Mouse (Mus musculus) kidney, embryonic 15.5 days (tissue): ENCODE measurements around the gene Aym1. TPM values are rescaled to one million over a fixed set of nuclear protein-coding genes. Genes with fewer than 3 reads are reported as not detected.

Experiments used
- ATAC-seq: fragments of 200-750 bp; cut with Nextera tagmentation; replicated peaks from 2 replicates; pipeline ENCODE4 v1.8.0; 2017; ENCODE audit warnings: moderate TSS enrichment; ENCODE audit not compliant: low FRiP score
- H3K27ac ChIP-seq: fragments of 300-500 bp; sonication (generic); 2 replicates; pipeline ENCODE4 v1.5.1; 2015; ENCODE audit warnings: mild to moderate bottlenecking, inconsistent platforms
- H3K27me3 ChIP-seq: fragments of 300-500 bp; sonication (generic); 2 replicates; pipeline ENCODE4 v1.6.1; 2015; ENCODE audit warnings: inconsistent platforms
- H3K36me3 ChIP-seq: fragments of 300-500 bp; sonication (generic); 2 replicates; pipeline ENCODE4 v1.6.1; 2015; ENCODE audit warnings: inconsistent platforms
- H3K4me1 ChIP-seq: fragments of 300-500 bp; sonication (generic); 2 replicates; pipeline ENCODE4 v1.6.1; 2015; ENCODE audit warnings: inconsistent platforms
- H3K4me2 ChIP-seq: fragments of 300-500 bp; sonication (generic); 2 replicates; pipeline ENCODE4 v1.6.1; 2015; ENCODE audit warnings: moderate library complexity, mild to moderate bottlenecking, inconsistent platforms
- H3K4me3 ChIP-seq: fragments of 300-500 bp; sonication (generic); replicated peaks from 2 replicates; pipeline ENCODE4 v1.5.1; 2015; ENCODE audit warnings: mild to moderate bottlenecking, inconsistent platforms
- H3K9ac ChIP-seq: fragments of 300-500 bp; sonication (generic); 2 replicates; pipeline ENCODE4 v1.6.1; 2015; ENCODE audit warnings: mild to moderate bottlenecking, inconsistent platforms
- H3K9me3 ChIP-seq: fragments of 300-500 bp; sonication (generic); replicated peaks from 2 replicates; pipeline ENCODE4 v1.6.1; 2016; ENCODE audit warnings: inconsistent platforms
- WGBS: fragments of 180-500 bp; shearing (Covaris S2); methylation state at CpG from one replicate; pipeline ENCODE4 v1.1.7; 2015; ENCODE audit warnings: mixed read lengths; 5-methylcytosine and 5-hydroxymethylcytosine counted together
- polyA plus RNA-seq: library from polyadenylated mRNA; unstranded; fragments of >200 nt; fragmentation: Nextera tagmentation; extraction: Ambion mirVana; gene quantifications from 2 replicates; pipeline ENCODE4 v1.2.1, GENCODE M21; 2015

The Aym1 gene
- not detected in 2 replicates for polyA plus RNA-seq

DNA sequence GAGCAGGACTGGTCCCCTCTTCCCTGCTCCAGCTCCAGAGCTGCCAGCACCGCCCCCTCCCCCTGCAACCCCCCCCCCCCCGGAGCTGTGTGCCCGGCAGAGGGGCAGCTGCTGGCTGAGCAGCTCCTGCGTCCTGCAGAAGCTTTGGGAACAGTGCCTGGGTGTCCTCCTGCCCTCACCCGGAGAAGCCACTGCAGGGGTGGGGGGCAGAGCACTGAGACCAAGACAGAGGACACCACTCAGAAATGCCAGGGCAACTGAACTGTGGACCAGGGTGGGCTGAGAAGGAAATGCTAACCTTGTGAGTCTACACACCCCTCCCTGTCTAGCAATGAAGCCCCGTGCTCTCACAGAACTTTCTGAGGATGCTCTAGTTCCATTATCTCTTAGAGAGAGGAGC is at the start of gene Aym1:
Aym1 (plus strand) TSS at position 109 of the 400 bp plus-strand sequence.
- Histone ChIP-seq H3K4me3 (no peak within 1 kb of the TSS), H3K4me1 (peaks cover 39% of the 10 kb centered on the region), H3K36me3 (no peaks in the 10 kb centered on the region), H3K27ac (no peak within 1 kb of the TSS), H3K4me2 (no peak within 1 kb of the TSS), H3K9me3 (no peaks in the 10 kb centered on the region), H3K27me3 (peaks cover 6% of the 10 kb centered on the region; the same call in 1 of the 2 replicates), H3K9ac (no peak within 1 kb of the TSS)
- no peak for ATAC-seq
- 24% methylated on average over 2 of the region's 6 CpGs for WGBS

DNA sequence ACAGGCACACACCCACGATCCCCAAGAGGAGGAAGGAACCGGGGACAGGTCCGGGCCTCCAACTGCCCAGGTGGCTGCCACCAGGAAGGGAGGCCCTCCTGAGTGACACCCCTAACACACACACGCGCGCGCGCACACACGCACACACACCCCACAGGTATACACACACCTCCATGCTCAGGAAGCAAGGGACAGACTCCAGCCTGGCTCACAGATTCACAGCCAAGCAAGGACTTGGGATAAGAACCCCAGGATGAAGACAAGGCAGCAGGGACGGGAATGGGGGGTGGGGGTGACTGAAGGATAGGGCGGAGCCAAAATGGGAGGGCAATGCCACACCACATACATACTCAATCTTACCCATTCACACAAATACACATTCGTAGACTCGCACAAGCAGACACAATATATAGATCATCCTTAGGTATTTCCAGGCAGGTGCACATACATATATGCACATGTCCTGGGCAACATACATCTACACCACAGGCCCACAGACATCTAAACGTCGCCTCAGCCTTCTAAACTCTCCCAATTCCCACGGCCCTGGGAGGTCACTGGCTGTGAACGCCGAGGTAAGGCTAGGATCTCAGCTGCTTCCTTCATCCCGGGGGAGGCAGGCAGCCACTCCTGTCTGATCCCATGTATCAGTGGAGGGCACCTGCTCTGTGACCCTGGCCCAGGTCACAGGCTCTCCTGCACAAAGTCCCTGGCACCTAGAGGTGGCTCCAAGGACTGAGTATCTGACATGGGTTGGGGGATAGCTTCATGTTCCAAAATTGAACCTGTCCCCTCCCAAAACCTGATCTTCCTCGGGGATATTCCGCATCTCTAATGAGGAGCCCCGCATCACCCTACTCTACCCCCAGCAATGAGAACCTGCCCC is 47.4 kb upstream of the Aym1 start:
- Histone ChIP-seq H3K27ac (no peak overlapping the region), H3K4me3 (peak overlapping the region; percentile 62), H3K9ac (peak overlapping the region; percentile 53), H3K4me1 (peaks cover 36% of the 10 kb centered on the region), H3K9me3 (no peaks in the 10 kb centered on the region), H3K4me2 (peak overlapping the region; percentile 94), H3K27me3 (peaks cover 45% of the 10 kb centered on the region), H3K36me3 (no peaks in the 10 kb centered on the region)
- peak; percentile 30 for ATAC-seq
- 63% methylated on average over 22 of the region's 22 CpGs for WGBS

DNA sequence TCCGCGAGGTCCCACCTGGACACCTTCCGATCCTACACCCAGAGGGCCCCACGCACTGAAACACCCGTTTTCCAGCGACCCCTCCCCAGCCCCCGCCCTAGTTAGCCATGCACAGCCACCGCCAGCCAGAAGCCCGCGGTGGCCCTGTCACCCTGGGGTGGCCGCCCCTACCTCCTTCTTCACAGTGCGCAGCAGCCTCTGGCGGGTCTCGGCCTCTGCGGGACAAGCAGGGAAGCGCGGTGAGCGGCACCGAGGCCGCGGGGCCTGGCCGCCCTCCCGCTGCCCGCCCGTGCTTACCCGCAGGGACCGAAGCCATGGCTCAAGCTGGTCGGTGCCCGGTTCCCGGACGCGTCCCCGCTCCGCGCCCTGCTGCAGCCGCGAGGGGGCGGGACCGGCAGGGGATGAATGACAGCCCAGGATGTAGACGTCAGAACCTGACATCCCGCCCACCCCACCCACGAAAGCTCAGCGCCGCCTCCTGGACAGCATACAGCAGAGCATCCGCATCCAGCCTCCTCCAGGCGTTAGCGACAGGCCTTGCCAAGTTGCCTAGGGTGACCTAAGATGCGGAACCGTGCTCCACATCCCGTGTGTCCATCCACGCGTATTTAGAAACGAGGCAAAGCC is 46.6 kb upstream of the Aym1 start, which contains the start of gene Sgsm1:
Sgsm1 (minus strand) TSS at position 410 of the 627 bp plus-strand sequence.
- 2% methylated on average over 53 of the region's 53 CpGs for WGBS
- H3K9ac ChIP-seq = peak within 1 kb of the TSS; percentile 53
- peaks cover 36% of the 10 kb centered on the region for H3K4me1 ChIP-seq
- ATAC-seq = peak; percentile 63
- H3K27ac ChIP-seq = no peak within 1 kb of the TSS
- H3K4me3 ChIP-seq = peak within 1 kb of the TSS; percentile 62
- peak within 1 kb of the TSS; percentile 94 for H3K4me2 ChIP-seq
- peaks cover 47% of the 10 kb centered on the region for H3K27me3 ChIP-seq
- no peaks in the 10 kb centered on the region for H3K36me3 ChIP-seq
- H3K9me3 ChIP-seq = no peaks in the 10 kb centered on the region

DNA sequence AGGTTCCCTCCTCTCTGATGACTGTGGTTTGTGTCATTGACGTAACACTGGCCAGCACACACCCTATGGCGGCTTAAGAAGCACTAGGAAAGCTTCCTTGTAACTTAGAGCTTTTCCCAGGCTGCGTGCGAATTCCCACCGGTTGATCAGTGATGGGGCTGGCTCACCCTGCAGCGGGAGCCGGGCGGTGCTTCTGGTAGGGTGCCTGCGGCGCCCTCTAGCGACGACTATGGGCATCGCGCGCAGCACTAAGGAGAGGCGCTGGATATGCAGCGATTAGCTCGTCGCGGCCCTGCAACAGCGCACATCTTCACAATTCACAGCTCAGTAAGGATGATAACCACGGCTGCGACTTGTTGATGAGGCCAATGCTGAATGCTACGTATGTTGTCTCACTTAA is 43.1 kb upstream of the Aym1 start:
- Histone ChIP-seq H3K36me3 (no peaks in the 10 kb centered on the region), H3K27ac (no peak overlapping the region), H3K4me2 (peak overlapping the region; percentile 33; the same call in 1 of the 2 replicates), H3K4me1 (peaks cover 21% of the 10 kb centered on the region), H3K9ac (no peak overlapping the region), H3K27me3 (peaks cover 25% of the 10 kb centered on the region), H3K4me3 (no peak overlapping the region), H3K9me3 (no peaks in the 10 kb centered on the region)
- ATAC-seq = no peak
- 1% methylated on average over 24 of the region's 24 CpGs for WGBS

DNA sequence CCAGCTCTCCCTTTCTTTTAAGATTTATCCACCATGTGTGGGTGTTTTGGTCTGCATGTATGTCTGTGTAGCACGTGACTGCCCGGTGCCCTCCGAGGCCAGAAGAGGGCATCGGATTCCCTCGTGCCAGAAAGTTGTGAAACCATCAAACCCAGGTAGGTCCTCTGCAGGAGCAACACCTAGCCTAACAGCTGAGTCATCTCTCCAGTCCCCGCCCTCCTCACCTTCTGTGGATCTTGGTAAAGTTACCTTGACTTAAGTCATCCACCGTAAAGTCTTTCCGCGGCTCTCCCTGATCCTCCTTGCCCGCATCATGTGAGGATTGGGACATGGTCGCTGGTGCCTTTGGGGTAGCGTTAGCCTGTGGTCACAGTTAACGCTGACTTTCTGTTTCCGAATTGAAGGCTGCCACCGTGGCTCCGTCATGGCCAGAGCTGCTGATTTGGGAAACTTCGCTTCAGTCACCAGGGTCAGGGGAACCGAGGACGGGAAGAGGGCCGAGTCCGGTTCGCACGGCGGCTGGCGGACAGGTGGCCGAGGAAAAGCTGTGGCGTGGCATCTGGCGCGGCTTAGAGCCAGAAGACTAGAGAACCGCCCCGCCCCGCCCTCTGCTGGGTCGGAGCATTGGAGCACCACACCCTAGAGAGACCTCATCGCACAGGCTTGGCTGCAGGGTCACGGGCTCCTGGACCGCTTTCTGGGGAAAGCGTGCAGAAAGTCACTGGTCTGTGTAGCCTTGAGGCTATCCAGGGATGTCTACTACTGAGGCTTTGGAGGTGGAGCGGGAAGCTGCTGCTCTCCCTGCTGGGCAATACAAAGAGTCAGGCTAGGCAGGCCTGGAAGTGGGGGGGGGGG is 33.1 kb upstream of the Aym1 start:
- WGBS = 3% methylated on average over 38 of the region's 38 CpGs
- Histone ChIP-seq H3K4me2 (peak overlapping the region; percentile 81), H3K27ac (no peak overlapping the region), H3K36me3 (no peaks in the 10 kb centered on the region), H3K4me3 (peak overlapping the region; percentile 40), H3K9ac (peak overlapping the region; percentile 23; the same call in 1 of the 2 replicates), H3K9me3 (0 out of 2 replicates have a peak, but pooled peaks cover 8% of the 10 kb centered on the region), H3K27me3 (peaks cover 36% of the 10 kb centered on the region), H3K4me1 (peaks cover 9% of the 10 kb centered on the region)
- 0 out of 2 replicates have a peak, but pooled peaks have one; percentile 52 for ATAC-seq

DNA sequence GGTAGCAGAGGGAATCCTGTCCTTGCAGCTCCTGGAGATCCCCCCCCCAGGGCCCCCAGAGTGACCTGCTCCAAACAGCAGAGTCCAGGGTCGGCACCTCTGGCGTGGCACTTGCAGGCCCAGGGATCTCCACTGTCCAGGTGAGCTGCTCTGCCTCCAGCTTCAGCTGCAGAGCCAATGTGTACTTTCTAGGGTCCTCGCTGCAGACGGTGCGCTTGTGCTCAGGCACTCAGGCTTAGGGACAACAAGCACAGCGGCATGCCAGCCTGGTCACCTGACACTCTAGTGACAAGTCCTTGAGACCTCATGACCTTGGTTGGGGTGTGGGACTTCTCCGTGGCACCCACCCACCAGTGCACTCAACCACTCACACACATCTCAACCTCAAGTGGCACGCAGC is 27.6 kb upstream of the Aym1 start:
- no peaks in the 10 kb centered on the region for H3K36me3 ChIP-seq
- no peak overlapping the region for H3K9ac ChIP-seq
- no peak overlapping the region for H3K4me3 ChIP-seq
- 0 out of 2 replicates have a peak, but pooled peaks cover 14% of the 10 kb centered on the region for H3K9me3 ChIP-seq
- peaks cover 32% of the 10 kb centered on the region for H3K27me3 ChIP-seq
- no peak for ATAC-seq
- WGBS = 87% methylated on average over 8 of the region's 8 CpGs
- H3K27ac ChIP-seq = no peak overlapping the region
- H3K4me1 ChIP-seq = peaks cover 5% of the 10 kb centered on the region
- no peak overlapping the region for H3K4me2 ChIP-seq

DNA sequence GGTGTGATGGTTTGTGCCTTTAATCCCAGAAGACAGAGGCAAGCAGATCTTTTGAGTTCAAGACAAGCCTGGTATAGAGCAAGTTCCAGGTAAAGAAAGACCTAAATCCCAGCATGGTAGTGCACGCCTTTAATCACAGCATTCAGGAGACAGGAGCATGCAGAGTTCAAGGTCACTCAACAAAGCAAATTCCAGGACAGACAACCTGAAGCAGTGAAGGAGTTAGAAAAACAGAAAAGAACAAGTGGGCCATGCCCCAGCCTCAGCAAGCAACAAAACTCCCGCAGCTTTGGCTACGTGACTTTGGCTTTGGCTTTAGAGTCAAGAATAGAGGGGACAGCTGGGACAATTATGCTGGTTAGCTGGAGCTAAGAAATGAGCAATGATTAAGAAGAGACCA is 26.9 kb upstream of the Aym1 start:
- peaks cover 32% of the 10 kb centered on the region for H3K27me3 ChIP-seq
- ATAC-seq = no peak
- no peak overlapping the region for H3K27ac ChIP-seq
- H3K4me1 ChIP-seq = peaks cover 13% of the 10 kb centered on the region
- H3K9ac ChIP-seq = no peak overlapping the region
- H3K4me3 ChIP-seq = no peak overlapping the region
- WGBS = 84% methylated on average over 3 of the region's 3 CpGs
- no peaks in the 10 kb centered on the region for H3K36me3 ChIP-seq
- H3K4me2 ChIP-seq = no peak overlapping the region
- H3K9me3 ChIP-seq = 0 out of 2 replicates have a peak, but pooled peaks cover 14% of the 10 kb centered on the region

DNA sequence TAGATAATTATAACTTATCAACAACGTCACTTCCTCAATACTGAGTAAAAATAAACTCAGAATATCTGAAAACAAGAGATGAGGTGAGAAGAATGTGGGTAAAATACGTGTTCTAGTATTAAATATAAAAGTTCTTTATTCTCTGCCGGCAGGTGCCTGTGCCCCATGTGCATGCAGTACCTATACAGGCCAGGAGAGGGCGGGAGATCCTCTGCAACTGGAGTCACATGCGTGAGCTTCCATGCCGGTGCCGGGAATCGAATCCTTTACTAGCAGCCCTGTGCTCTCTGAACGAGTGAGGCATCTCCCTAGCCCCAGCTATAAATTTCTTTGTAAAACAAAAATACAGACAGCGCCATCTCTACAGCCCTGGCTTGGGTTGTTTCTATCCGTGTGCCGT is 24.9 kb upstream of the Aym1 start:
- H3K4me2 ChIP-seq = no peak overlapping the region
- 0 out of 2 replicates have a peak, but pooled peaks cover 14% of the 10 kb centered on the region for H3K9me3 ChIP-seq
- no peak overlapping the region for H3K4me3 ChIP-seq
- WGBS = 38% methylated on average over 12 of the region's 12 CpGs
- H3K4me1 ChIP-seq = peaks cover 26% of the 10 kb centered on the region
- H3K27ac ChIP-seq = no peak overlapping the region
- H3K36me3 ChIP-seq = no peaks in the 10 kb centered on the region
- no peak overlapping the region for H3K9ac ChIP-seq
- ATAC-seq = no peak
- peaks cover 46% of the 10 kb centered on the region for H3K27me3 ChIP-seq

DNA sequence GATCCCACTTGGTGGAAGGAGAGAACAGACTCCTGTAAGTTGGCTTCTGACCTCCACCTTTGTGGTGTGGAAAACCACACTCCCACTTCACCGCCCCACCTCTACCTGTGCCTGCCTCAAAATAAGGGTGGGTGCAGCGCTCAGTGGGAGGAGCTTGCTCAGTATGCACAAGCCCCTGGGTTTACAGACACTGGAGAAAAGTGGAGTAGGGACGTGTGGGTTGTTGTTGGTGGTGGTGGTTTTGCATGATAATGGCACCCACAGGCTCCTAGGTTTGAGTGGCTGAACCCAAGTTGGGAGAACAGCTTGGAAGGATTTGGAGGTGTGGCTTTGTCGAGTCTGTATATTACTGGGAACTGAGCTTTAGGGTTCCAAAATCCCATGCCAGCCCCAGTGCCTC is 24.2 kb upstream of the Aym1 start:
- Histone ChIP-seq H3K4me2 (no peak overlapping the region), H3K4me1 (peaks cover 30% of the 10 kb centered on the region), H3K27me3 (peaks cover 52% of the 10 kb centered on the region), H3K9me3 (0 out of 2 replicates have a peak, but pooled peaks cover 14% of the 10 kb centered on the region), H3K9ac (no peak overlapping the region), H3K4me3 (no peak overlapping the region), H3K36me3 (no peaks in the 10 kb centered on the region), H3K27ac (no peak overlapping the region)
- ATAC-seq = no peak
- WGBS = 58% methylated on average over 4 of the region's 4 CpGs

DNA sequence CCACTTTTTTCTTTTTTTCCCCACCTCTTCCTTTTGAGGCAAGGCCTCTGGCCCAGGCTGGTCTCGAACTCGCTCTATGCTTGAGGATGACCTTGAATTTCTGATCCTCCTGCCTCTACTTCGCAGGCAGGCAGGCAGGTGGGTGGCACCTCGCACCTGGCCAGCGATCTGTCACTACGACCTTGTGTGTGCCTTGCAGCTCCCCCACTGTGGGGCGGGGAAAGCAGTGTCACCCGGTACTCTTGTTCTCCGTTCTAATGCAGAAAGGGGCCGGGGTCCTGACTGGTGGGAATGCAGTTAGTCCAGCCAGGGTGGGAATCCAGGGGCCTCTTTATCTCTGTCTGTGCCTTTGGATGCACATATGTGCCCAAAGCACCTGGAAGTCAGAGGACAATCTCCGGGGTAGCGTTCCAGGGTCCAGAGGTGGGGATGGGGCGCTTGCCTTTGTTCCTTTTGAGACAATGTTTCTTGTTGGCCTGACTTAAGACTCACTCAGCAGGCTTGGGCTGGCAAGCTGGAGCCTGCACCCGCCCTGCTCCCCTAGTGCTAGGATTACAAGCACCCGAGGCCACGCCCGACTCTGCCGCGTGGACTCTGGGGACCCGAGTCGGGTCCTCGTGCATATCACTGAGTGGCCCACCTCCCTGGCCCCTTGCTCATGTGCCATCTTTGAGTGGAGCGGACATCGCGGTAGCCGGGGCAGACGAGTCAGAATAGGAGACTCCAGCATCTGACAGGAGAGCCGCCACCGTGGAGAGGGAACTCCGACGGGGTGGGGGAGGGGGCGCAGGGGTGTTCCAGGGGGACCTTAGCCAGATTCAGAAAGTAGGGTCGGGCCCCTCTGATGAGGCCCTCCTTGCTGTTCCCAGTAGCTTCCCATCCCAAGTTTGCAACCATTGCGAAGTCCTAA is 22.2 kb upstream of the Aym1 start:
- 6% methylated on average over 34 of the region's 34 CpGs for WGBS
- ATAC-seq = no peak
- peak overlapping the region; percentile 30 for H3K4me3 ChIP-seq
- H3K4me2 ChIP-seq = peak overlapping the region; percentile 61
- peaks cover 32% of the 10 kb centered on the region for H3K4me1 ChIP-seq
- no peak overlapping the region for H3K27ac ChIP-seq
- H3K36me3 ChIP-seq = no peaks in the 10 kb centered on the region
- 0 out of 2 replicates have a peak, but pooled peaks cover 4% of the 10 kb centered on the region for H3K9me3 ChIP-seq
- no peak overlapping the region for H3K9ac ChIP-seq
- H3K27me3 ChIP-seq = peaks cover 72% of the 10 kb centered on the region

DNA sequence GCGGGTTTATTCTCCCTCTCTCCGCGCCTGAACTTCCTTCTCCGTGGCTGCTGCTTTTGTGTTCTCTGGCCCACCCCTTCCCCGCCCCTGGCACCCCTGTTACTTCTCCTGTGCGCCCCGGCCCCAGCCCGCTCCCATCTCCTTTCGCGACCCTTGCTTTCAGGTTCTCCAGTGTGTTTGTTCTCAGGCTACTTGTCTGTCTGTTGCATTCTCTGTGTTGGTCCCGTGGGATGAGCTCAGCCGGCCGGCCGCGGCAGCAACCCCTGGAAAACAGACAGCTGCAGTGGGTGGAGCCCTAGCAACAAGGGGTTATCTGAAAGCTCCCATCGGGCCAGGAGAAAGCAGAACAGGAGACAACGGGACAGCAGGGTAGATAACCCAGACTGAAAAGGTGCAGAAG is 21.4 kb upstream of the Aym1 start:
- WGBS = 2% methylated on average over 17 of the region's 17 CpGs
- Histone ChIP-seq H3K36me3 (no peaks in the 10 kb centered on the region), H3K9ac (no peak overlapping the region), H3K27ac (no peak overlapping the region), H3K27me3 (peaks cover 73% of the 10 kb centered on the region), H3K4me1 (peaks cover 32% of the 10 kb centered on the region), H3K4me2 (peak overlapping the region; percentile 61), H3K9me3 (no peaks in the 10 kb centered on the region), H3K4me3 (peak overlapping the region; percentile 30)
- ATAC-seq = no peak
